Mouse (Mus musculus) erythroblast, embryonic 14.5 days (primary cell): Measurements from ENCODE around the gene Filip1.

Experiments used
- GATA1 ChIP-seq: IDR thresholded peaks from 2 replicates; pipeline ENCODE4 v1.6.1; 2012; ENCODE audit warnings: low read length, inconsistent platforms, mixed read lengths
- TAL1 ChIP-seq: IDR thresholded peaks from 3 replicates; pipeline ENCODE4 v1.6.1; 2012; ENCODE audit warnings: low read length, inconsistent platforms, mixed read lengths

DNA sequence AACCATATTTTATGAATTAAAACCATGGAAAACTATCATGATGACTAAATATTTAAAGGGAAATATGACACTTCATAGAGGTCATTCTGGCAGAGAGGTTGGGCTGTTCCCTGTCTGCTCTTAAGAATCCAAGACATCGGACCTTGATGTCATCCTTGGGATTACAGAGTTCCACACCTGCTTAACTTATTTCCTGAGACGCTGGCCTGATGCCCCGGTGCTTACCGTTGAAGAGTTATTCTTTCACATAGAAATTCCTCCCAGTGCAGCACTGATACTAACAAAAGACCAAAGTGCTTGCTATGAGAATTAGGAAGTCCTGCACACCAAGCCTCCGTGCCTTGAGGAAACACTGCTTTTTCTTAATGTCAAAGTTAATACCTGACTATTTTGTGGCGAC is 62.6 kb downstream of the Filip1 start:
- no peak for TF ChIP-seq GATA1
- no peak for TF ChIP-seq TAL1
